Mouse (Mus musculus): ENCODE measurements at regions not wholly inside any gene's neighbourhood (a gene's known extent, or its start where the extent isn't known, plus 50 kb on each side); places are given as distances from the start of the nearest gene placed in this dataset.
"Not testable (repeated sequence)": the region's sequence is repeated elsewhere in the genome, so short reads cannot be mapped to it uniquely, and the experiment has no call there.

DNA sequence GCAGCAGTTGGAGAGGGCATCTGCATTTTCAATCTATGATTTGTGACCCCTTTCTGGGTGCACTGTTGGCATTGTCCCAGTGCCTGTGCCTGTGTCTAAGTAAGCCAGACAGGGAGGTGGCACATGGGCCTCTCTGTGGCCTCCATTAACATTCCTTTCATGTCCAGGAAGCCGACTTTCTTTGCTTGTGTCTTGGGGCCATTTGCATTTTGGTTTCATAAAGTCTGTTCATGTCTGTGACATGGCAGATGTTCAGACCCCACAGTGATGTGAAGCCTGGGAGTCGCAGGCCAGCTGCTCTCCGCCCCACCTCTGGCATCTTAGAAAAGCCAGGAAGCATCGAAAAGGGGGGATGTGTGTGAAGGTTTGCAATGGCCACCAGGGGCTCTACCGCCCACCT is 153.1 kb downstream of the Kif26a start:
- no peak for DNase-seq

DNA sequence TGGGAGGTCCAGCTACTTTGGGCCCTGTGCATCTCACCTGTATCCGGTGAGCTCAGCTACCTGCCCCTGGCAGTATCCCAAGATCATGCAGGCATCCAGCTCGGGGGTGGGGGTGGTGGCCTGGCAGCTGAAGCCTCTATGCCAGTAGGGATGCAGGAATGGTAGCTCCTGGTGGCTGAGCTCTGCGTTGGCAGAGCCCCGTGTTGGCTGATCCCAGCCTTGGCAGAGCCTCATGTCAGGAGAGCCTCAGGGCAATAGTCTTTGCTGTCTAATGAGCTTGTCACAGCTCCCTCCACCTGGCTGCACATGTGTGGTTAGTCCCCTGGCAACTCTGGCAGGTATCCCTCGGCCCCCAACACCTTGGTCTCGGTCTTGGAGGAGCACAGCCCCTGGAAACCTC is 153.6 kb downstream of the Kif26a start:
- no peak for DNase-seq

DNA sequence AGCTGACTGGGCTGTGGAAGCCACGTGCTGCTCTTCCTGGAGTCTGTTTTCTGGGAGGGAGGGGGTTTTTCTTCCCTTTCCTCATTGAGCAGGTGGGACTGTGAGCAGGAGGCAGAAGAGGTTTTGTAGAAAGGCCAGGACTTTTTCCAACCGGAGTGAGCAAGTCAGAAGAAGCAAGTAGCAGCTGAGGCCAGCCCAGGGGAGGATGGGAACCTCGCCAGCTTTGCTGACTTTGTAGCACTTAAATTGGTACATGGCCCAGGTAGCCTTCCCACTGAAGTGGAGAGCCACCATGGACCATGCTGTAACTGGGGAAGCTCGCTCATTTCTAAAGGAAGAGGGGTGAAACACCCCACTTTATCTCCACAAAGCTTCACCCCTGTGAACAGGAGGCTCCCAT is 154.1 kb downstream of the Kif26a start:
- DNase-seq = no peak

DNA sequence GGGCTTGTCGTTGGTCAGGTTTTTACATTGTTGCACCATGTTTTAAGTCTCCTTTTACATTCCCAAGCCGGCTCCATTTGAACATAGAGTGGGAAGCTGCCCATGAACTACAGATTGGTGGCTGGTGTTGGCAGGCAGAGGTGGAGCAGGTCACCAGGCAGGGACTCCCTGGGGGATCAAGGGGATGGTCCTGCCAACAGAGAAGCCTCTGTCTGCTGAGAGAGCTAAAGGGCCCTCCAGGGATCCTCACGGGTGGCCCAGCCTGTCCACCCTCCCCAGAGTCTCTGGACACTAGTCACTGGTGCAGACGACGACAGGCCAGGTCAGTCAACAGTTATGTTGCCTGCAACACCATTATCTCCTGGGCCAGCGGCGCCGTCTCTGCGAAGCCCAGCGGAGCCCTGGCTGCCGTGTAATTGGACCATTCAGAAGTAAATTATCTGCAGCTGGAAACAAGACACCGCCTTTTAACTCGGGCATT is 155.4 kb downstream of the Kif26a start:
- no peak for DNase-seq

DNA sequence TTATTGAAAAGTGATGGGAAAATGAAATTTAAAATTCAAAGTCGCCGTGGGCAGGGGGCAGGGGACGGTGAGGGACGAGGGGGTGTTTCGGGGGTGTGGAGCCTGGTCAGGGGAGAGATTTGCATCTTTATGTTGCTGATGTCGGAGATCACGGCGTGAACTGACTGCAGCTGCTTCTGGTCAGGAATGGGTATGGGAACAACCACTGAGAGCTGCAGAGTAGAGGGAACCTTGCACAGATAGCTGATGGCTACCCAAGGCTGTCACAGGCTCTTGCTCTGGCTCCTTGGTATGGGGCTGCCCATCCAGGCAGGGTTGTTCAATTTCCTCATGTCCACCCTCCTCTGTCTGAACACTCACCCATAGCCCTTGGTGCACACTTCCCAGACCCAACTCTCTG is 155.9 kb downstream of the Kif26a start:
- DNase-seq = no peak

DNA sequence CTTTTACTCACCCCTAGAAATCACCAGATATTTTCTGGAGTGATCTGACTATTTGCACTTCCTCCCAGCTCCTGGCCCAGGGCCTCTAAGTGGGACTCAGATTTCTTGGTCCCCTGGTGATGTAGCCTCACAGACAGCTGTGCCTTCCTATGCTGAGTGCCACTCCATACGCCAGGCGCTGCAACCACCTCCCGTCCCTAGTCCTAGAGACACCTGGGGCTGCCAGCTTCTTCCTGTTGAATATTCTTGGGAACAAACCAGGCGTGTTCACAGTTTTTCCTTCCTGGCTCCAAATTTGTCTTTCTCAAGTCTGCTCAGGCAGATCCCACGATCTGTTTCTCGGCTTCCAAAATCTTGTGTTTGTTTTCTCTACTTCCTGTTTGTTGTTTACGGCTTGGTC is 160.2 kb downstream of the Kif26a start:
- DNase-seq = no peak

DNA sequence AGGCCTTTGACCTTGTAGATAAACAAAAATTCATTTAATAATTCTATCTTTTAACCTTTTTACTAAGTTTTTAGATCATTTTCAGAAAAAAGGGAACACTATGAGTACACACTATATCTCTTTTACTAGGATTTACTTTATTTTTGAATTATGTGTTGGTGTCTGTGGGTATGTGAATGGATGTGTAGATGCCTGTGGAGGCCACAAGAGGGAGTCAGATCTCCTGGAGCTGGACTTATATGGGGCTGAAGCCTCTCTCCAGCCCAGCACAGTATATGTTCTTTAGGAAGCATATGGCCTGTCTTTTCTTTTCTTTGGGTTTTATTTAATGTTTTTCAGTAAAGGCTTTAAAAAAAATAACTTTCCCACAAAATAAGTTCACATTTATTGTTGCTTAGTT is 162.0 kb downstream of the Kif26a start:
- DNase-seq = no peak

DNA sequence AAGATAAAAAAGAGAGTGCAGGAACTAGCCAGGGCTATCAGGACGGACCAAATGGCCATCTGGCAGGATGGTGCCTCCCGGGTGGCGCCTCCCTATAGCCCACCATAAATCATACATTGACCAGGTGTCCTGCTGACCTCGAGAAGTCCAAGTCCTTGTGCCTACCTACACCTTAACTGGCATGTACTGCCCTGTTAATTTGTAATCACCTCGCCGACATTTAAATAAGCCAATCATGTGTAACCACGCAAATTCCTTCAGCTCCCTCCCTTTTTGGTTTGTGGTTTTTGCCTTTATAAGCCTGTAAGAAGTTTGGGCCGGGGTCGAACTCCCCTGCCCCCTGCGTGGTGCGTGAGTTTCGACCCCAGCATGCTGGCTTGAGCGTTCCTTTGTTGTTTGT is 163.1 kb downstream of the Kif26a start:
- not testable (repeated sequence) for DNase-seq

DNA sequence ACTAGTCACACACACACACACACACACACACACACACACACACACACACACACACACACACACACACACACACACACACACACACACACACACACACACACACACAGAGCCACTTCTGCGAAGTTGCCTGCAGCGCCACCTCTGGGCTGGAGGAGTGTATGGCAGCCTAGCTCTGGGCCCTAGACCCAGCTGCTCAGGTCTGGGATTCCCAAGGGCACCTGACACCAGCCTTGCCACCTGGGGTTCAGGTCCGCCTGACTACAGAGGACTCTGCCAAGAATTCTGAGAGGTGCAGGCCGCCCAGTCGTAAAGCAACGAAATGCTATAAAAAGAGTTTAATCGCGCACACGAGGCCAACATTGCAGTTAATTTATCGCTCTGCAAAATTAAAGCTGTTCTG is 163.8 kb downstream of the Kif26a start:
- DNase-seq = no peak

DNA sequence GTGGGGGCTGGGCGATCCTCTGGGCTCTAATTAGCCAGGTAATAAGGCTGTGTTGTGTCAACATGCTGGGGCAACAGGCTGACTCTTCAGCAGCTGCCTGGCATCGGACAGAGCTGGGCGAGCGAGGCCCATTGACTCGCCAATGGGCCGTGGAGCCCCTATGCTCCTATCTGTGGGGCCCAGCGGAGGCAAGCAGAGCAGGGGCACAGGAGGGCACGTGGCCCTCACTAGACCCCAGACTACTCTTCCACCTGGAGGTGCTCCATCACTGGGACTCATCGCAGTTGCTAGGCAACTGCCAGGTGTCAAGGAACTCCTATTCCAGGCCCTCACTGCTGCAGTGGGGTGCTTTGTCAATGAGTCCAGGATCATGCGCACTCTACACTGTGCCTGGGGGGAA is 164.7 kb downstream of the Kif26a start:
- no peak for DNase-seq

DNA sequence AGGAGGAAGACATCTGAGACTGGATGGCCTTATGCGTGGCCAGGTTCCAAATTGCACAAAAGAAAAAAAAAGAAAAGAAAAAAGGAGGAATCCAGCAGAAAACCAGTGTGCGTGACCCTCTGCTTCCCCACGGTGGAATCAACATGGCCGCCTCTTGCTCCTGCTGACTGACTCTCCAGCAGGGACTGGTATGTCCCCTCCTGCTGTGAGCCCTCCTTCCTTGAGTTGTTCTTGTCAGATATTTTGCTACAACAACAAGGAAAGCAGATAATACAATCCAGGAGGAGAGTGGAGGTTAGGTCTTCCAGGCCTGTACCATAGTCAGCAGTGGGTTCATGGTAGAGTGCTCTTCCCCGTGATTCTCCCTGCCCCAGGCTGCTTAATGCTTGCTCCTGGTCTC is 168.8 kb downstream of the Kif26a start:
- DNase-seq = no peak

DNA sequence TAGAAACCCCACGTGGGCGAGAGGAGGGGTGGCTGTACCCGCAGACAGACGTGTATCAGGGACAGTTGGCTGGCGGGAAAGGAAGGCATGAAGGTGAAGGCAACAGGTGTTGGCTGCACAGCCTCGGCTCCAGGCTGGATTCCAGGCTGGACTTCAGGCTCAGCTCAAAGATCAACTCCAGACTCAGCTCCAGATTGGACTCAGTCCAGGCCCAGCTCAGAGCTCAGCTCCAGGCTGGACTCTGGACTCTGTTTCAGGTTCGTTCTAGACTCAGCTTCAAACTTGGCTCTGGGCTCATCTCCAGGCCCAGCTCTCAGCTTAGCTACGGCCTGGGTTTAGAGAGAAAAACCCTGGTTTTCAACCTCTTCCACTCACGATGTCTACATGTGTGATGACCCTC is 171.2 kb downstream of the Kif26a start:
- no peak for DNase-seq

DNA sequence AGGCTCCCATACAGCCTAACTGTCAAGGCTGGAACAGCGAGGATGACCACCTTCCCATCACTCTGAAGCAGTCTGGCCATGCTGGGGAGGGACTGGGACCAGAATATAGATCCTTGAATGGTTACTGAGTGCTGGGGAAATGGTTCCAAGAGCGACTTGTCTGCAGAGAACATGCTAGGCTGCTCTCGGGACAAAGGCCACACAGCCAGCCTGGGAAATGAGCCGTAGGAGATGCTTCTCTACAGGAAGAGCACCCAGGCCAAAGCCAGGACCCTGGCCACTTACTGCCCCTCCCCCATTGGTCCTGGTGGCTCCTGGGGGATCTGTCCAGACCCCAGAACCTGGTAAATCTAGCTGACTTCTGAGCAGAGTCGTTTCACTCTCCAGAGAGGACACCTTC is 170.8 kb upstream of the A530016L24Rik start:
- no peak for DNase-seq

DNA sequence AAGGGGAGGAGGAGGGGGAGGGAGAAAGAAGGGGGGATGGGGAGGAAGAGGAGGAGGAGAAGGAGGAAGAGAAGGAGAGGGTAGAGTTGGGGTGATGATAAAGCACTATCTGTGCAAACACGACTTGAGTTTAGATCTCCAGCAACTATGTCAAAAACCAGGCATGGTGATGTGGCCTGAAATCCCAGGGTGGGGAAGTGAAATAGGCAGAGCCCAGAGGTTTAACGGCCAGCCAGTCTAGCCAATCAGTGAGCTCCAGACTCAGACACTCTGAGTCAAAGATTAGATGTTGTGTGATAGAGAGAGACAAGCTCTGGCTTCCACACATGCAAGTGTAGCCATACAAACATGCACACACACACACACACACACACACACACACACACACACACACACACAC is 167.1 kb upstream of the A530016L24Rik start:
- no peak for DNase-seq

DNA sequence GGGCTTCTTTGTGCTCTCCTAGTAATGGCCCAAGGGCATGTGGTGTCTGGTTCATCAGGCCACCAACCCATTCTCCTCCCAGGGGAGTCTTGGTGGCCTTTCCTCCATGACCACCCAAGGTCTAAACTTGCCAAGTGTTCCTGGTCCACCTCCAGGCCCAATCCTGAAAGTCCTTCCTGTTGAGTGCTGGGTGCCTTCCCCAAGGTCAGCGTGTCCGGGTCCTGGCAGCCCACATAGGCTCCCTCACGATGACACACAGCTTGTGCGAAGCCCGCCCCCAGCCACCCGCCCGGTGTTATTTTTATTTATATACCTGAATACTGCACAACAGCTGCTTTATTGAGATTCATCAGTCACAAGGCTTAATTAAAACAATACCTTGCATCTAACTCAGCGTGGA is 161.8 kb upstream of the A530016L24Rik start:
- DNase-seq = no peak

DNA sequence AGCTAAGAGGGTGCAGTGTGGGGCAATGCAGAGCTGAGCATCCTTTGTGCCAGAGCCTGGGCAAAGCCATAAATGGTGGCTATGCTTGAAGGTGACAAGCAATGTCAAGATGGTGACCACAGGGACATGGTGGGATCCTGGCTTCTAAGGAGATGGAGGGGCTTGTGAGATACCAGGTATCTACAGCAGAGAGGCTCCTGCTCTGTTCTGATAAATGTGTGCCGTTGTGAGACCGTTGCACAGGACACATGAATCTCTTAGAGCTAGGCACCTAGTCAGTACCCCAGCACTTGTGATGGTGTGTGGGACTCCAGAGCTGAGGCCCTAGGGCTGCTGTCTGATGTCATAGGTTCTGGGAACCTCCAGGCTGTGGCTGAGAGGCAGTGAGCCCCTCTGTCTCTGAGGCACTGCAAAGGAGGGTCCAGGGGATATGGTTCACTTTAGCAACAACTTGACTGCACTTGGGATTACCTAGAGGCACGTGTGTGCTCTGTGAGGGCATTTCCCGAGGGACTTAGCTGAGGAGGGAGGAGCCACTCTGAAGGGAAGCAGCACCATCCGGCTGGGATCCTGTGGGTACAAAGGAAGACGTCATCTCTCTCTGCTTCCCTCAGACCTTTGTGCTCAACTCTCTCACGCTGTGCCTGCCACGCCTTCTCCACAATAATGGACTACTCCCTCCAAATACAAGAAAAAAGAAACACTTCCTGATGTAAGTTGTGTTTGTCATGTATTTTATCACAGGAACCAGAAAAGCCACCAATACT is 160.3 kb upstream of the A530016L24Rik start:
- no peak for DNase-seq

DNA sequence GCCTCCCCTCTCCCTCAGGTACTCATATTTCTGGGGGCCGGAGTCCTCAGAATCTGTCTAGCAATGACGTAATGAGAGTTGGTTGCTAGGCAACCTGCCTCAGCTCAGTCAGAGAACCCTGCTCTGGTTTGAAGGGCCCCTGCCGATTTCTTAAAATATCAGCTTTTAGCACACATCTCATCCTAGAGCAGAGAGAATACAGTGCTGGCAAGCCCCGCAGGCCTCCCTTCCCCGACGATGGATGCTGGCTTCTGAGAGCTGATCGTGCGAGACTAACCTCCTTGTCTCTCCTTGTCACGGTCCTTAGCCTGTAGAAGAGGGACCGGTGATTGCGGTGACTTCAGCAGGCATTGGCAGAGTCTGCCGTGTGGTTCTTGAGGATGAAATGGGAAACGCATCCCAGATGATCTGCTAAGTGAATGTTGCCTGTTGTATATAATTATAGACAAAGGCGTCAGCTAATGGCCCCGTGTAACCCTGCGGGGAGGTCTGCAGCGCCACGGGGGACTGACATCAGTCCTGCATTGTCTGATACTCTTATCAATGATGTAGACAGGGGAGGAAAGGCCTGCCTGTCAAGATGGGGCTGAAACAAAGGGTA is 159.4 kb upstream of the A530016L24Rik start:
- no peak for DNase-seq

DNA sequence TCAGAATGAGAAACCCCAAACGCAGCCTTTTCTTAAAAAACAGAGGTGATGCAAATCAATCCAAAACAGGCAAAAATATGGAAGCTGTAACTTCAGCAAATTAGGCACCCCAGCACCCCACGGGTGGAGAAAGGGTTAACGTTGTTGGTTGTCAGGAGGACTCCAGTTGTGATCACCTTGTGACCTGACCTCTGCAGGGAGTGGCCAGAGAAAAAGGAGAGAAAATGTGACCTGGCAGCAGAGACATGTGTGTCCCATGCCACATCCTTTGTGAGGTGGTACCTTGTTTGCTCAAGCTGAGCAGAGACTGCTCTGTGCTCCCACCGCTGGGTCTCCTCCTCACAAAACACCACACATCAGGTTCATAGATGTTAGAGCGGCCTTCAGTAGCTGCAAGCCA is 158.7 kb upstream of the A530016L24Rik start:
- DNase-seq = no peak

DNA sequence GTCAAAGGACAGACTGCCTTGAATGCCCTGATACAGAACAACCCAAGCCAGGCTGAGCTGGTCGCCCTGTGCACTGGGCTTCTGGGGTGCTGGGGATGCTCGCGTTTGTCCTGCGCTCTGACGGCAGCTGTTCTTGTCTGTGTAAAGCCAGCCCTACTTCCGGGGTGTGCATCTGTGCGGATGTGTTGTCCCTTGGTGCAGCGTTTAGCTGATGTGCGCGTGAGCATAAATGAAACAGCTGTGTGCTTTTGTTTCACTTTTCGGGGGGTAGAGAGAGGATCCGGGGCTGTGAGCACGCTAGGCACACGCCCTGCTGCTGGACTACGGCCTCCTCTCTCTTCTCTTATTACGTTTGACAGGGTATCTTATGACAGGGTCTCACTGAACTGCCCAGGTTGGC is 158.2 kb upstream of the A530016L24Rik start:
- DNase-seq = no peak

DNA sequence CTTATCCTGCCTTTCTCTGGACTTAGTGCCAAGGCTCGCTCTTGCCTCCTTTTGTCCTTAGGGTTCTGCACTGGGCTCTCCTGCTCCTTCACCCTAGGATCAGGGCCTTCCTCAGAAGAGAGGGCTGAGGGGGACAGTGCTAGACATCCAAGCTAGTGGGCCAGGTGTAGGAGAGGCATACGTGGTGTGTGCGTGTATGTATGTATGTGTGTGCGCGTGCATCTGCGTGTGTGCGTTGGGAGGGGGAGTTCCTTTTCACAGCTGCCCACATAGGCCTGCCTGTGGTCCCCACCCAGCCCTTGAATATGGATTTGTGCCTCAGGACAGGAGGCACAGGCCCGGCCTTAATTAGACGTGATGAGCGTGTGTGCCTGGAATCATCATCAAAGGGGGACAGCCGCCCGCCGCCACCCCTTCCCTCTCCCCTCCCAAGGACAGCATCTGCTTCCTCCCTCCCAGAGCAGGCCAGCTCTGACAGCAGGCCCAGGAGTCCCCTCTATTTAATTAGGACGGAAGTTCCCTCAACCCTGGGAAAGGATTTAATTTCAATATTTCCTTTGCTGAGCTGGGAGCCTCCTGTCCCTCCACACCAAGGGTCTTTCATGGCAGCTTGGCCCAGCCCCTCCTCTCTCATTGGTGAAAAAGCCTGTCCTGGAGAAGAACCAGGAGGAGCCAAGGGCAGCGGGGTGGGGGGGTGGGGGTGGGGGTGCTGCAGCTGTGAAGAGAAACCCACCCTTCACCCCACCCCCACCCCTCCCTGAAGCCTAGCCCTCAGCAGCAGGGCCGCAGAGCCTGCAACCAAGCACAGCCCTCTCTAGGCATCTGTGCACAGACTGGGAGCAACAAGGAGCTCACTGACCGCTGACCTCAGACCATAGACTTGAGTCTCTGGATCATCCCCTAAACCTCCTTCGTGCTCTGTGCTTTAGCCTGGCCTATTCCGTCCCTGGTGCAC is 155.8 kb upstream of the A530016L24Rik start:
- no peak for DNase-seq

DNA sequence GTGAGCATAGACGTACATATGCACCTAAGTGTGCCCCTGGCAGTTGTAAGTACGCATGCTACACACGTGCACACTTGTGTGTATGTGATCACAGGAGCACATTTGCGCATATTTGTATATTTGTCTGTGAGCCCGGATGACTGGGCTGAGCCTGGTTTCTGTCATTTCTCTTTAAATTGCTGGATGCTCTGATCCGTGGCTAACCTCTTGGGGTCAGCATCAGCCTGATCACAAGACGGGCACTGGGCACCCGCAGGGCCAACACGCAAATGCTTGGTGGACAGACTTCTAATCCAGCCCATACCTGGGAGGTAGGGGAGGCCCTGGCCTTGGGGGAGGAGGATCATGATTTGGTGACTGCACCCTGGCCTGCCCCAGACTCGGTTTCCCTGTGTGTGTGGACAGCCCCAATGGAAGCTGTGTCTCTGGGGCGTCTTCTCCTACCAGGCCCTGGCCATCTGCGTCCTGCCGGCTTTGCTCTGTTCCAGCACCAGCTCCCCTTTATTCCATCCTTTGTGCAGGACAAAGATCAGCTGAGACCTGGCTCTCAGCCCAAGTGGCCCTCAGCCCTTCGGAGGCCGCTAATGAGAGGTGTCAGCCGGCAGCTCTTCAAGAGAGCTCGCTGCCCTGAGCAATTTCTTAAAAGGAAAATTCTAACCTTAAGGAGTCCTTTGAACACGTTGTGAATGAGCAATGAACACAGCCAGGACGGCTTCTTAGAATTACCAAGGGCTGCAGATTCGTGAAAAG is 155.0 kb upstream of the A530016L24Rik start:
- DNase-seq = no peak

DNA sequence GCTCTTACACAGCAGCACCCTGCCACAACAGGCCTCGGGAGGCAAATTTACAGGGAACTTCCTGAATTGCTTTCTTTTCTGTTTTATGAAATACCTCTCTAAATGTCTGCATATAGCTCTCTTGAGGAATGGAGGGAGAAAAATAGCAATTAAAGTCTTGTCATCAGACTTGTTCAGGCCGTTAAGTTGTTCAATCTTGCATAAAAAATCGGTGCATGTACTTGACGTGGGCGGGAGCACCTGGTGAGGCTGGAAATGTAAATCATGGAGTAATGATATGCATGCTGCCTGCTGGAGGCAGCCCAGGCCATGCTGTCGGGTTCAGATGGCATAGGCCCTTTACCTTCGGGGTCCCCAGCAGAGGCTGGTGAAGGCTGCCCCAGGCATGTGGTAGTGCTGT is 153.6 kb upstream of the A530016L24Rik start:
- DNase-seq = no peak

Data from adrenal gland, adult 8-10 months (tissue).